Mouse (Mus musculus) stomach, embryonic 14.5 days (tissue): ENCODE measurements at regions not wholly inside any gene's neighbourhood (a gene's known extent, or its start where the extent isn't known, plus 50 kb on each side); places are given as distances from the start of the nearest gene placed in this dataset.

Experiments used
- ATAC-seq: fragments of 200-750 bp; cut with Nextera tagmentation; 2 replicates; pipeline ENCODE4 v1.8.0; 2017; ENCODE audit warnings: low read depth, moderate TSS enrichment; ENCODE audit not compliant: insufficient number of reproducible peaks, insufficient read depth, low FRiP score
- H3K27ac ChIP-seq: fragments of 300-500 bp; sonication (generic); 2 replicates; pipeline ENCODE4 v1.5.1; 2014; ENCODE audit warnings: mild to moderate bottlenecking, low read length, moderate library complexity, mixed read lengths
- H3K27me3 ChIP-seq: fragments of 300-500 bp; sonication (generic); 2 replicates; pipeline ENCODE4 v1.6.1; 2014; ENCODE audit warnings: low read length, control low read depth, mixed read lengths; ENCODE audit not compliant: control insufficient read depth, insufficient read depth
- H3K36me3 ChIP-seq: fragments of 300-500 bp; sonication (generic); 2 replicates; pipeline ENCODE4 v1.6.1; 2014; ENCODE audit warnings: mild to moderate bottlenecking, control low read depth, low read length, moderate library complexity, mixed read lengths; ENCODE audit not compliant: control insufficient read depth, insufficient read depth
- H3K4me1 ChIP-seq: fragments of 300-500 bp; sonication (generic); 2 replicates; pipeline ENCODE4 v1.6.1; 2014; ENCODE audit warnings: low read length, control low read depth, mixed read lengths; ENCODE audit not compliant: control insufficient read depth, insufficient read depth
- H3K4me2 ChIP-seq: fragments of 300-500 bp; sonication (generic); replicated peaks from 2 replicates; pipeline ENCODE4 v1.6.1; 2014; ENCODE audit warnings: low read depth, low read length, control low read depth
- H3K4me3 ChIP-seq: fragments of 300-500 bp; sonication (generic); 2 replicates; pipeline ENCODE4 v1.5.1; 2014; ENCODE audit warnings: low read depth, low read length, control low read depth
- H3K9ac ChIP-seq: fragments of 300-500 bp; sonication (generic); replicated peaks from 2 replicates; pipeline ENCODE4 v1.6.1; 2014; ENCODE audit warnings: low read depth, mild to moderate bottlenecking, control low read depth, low read length, moderate library complexity, mixed read lengths
- H3K9me3 ChIP-seq: fragments of 300-500 bp; sonication (generic); 2 replicates; pipeline ENCODE4 v1.6.1; 2016; ENCODE audit warnings: low read depth, low read length, control low read depth; ENCODE audit not compliant: control insufficient read depth
- WGBS: fragments of 180-500 bp; shearing (Covaris S2); extraction: QIAGEN DNeasy Blood & Tissue Kit; methylation state at CpG from one replicate; pipeline ENCODE4 v1.1.7; 2014; 5-methylcytosine and 5-hydroxymethylcytosine counted together

DNA sequence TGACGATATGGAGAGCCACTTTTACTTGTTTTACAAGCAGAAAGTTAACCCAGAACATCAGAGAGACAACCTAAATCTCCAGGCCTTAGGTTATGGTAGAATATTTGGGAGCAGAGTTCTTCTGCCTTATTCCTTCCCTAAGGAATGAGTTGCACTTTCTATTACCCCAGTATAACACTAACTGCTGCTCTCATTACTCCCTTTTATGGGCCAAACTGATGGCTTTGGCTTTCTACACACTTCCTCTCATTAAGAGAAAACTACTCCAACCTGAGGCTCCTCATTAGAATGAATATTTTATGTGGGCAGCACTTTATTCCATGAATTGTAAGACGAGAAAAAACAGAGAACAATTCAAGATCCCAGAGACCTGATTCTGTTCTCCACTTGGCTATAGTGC is 289.0 kb upstream of the Tnc start:
- H3K27me3 ChIP-seq = no peaks in the 10 kb centered on the region
- no peaks in the 10 kb centered on the region for H3K36me3 ChIP-seq
- ATAC-seq = no peak
- no peak overlapping the region for H3K4me2 ChIP-seq
- no peak overlapping the region for H3K4me3 ChIP-seq
- H3K27ac ChIP-seq = no peak overlapping the region
- WGBS = 74% methylated on average over 2 of the region's 2 CpGs
- H3K9me3 ChIP-seq = no peaks in the 10 kb centered on the region
- no peak overlapping the region for H3K9ac ChIP-seq
- H3K4me1 ChIP-seq = no peaks in the 10 kb centered on the region

DNA sequence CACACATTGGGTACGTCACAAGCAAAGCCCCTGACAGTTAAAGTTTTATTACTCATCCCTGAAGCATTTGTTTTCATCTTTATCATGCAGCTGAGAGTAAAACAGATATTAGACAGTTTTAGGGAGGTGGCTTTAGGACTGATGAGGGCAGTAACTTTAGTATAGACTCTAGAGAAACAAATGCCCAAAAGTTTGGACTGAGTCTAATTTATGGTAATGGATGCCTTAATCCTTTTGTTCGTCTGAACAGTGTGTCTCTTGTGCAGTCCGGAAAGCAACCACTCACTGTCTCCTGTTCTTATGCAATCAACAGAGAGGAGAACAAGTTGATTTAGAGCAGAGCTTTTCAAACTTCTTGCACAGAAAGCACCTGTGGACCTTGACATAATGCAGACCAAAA is 283.4 kb upstream of the Tnc start:
- Histone ChIP-seq H3K9me3 (no peaks in the 10 kb centered on the region), H3K27me3 (no peaks in the 10 kb centered on the region), H3K4me1 (no peaks in the 10 kb centered on the region), H3K36me3 (no peaks in the 10 kb centered on the region), H3K4me2 (no peak overlapping the region), H3K4me3 (no peak overlapping the region), H3K27ac (no peak overlapping the region), H3K9ac (no peak overlapping the region)
- peak; percentile 67; the same call in 1 of the 2 replicates for ATAC-seq
- WGBS = 29% methylated on average over 3 of the region's 3 CpGs

DNA sequence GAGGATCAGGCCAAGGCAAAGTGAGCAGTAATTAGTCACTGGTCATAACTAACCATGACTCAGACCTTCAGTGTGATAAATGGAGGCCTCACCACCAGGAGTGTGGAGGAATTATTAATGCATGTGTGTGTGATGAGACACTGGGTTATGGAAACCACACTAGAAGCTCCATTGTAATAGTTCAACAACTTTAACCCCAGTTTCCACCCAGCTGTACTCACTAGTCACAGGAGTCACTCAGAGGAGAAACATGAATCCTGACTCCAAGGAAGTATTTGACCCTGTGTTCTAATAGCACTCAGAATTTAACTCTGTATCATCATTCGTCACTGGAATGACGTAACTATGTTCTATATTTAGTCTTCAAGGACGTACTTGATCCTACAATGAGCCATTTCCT is 277.6 kb upstream of the Tnc start:
- Histone ChIP-seq H3K27ac (no peak overlapping the region), H3K27me3 (no peaks in the 10 kb centered on the region), H3K9me3 (no peaks in the 10 kb centered on the region), H3K4me2 (no peak overlapping the region), H3K36me3 (no peaks in the 10 kb centered on the region), H3K4me3 (no peak overlapping the region), H3K4me1 (no peaks in the 10 kb centered on the region), H3K9ac (no peak overlapping the region)
- ATAC-seq = no peak
- 37% methylated on average over 3 of the region's 3 CpGs for WGBS

DNA sequence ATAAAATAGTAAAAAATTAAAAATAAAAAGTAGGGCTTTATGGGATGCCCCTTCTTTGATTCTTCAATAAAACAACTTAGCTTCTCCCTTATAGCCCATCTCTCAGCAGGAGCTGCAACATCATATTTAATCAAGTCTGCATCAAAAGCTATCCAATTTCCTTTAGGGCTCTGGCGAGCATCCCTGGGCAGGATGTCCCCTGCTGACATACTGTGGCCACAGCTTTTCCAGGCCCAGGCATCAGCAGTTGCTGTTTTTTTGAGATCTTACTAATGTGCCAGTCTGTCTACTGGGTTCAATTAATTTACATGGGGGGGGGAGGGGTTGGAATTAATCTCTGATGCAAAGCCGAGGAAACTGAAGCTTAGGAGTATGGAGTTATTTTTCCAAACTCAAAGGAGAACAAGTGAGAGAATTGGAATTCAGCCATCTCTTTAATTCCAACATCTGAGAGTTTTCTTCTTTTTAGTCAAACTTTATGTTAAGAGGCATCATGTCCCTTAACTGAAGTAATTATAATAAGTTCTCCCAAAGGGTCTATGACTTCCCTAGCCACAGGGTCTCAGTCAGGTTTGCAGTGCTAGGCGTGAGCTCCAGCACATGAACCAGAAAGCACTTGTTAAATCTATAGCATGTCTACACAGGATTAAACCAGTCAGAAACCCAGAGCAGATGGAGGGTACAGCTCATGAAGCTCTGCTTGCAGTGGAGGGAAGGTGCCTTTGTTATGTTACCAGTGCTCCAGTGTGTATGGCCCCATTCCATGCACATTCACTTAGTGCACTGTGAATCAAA is 269.9 kb upstream of the Tnc start:
- Histone ChIP-seq H3K27ac (no peak overlapping the region), H3K27me3 (no peaks in the 10 kb centered on the region), H3K4me2 (no peak overlapping the region), H3K4me1 (no peaks in the 10 kb centered on the region), H3K9me3 (no peaks in the 10 kb centered on the region), H3K4me3 (no peak overlapping the region), H3K36me3 (no peaks in the 10 kb centered on the region), H3K9ac (no peak overlapping the region)
- 77% methylated on average over 3 of the region's 3 CpGs for WGBS
- ATAC-seq = no peak

DNA sequence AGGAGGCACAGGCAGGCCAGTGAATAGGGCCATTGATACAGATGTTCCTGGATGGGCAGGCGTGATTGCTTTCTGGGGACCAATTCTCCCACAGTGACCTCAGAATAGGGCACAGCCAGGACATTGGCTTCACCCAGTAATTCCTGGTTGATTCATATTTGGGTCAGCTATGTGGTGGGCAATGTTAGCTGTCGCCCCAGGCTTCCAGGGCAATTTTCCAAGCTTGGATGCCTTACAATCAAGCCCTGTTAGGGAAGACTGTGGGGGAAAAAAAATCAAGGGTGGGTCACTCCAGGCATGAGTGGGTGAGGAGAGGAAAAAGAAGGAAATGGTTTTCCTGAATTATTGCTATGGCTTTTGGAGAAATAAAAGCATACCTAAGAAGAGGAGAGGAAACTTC is 250.1 kb upstream of the Tnc start:
- 86% methylated on average over 2 of the region's 2 CpGs for WGBS
- Histone ChIP-seq H3K4me2 (no peak overlapping the region), H3K9ac (no peak overlapping the region), H3K27me3 (no peaks in the 10 kb centered on the region), H3K9me3 (no peaks in the 10 kb centered on the region), H3K27ac (no peak overlapping the region), H3K36me3 (no peaks in the 10 kb centered on the region), H3K4me3 (no peak overlapping the region), H3K4me1 (no peaks in the 10 kb centered on the region)
- no peak for ATAC-seq

DNA sequence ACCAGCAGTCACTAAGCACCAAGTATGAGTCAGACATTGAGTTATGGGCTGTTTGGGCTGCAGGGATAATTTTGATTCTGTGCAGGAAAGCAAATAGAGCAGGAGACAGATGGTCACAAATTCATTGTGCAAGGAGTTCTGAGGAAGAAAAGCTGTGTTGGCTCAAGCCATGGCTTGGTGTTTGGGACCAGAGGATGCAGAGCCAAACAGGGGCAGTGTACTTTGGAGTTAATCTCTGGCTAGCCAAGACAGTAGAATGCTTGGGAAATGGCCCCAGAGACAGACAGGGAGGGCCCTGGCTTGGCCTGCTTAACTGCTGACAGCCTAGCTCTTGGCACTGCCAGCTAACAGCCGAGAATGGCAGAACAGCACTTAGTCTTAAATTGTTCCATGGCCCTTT is 235.7 kb upstream of the Tnc start:
- Histone ChIP-seq H3K27me3 (no peaks in the 10 kb centered on the region), H3K9me3 (no peaks in the 10 kb centered on the region), H3K4me3 (no peak overlapping the region), H3K9ac (no peak overlapping the region), H3K27ac (no peak overlapping the region), H3K4me1 (no peaks in the 10 kb centered on the region), H3K4me2 (no peak overlapping the region), H3K36me3 (no peaks in the 10 kb centered on the region)
- 71% methylated on average over 1 of the region's 1 CpGs for WGBS
- no peak for ATAC-seq

DNA sequence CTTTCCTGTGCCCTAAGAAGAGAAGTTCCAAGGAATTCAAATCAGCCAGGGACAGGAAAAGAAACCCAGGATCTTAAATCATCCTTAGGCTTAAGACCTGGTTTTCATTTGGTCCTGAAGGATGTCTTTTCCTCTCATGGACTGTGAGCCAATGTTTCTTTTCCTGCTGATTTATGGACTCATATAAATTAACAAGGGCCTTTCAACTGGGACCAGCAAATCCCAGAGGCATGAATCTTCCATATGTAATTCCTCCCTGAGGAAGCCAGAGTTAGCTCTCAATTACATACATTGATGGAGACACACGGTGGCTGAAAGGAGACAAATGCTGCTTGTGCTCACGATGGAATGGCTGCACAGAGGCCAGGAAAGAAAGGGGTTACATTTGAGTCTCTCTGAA is 230.2 kb upstream of the Tnc start:
- Histone ChIP-seq H3K27ac (no peak overlapping the region), H3K4me1 (no peaks in the 10 kb centered on the region), H3K36me3 (no peaks in the 10 kb centered on the region), H3K4me3 (no peak overlapping the region), H3K9ac (no peak overlapping the region), H3K4me2 (no peak overlapping the region), H3K9me3 (no peaks in the 10 kb centered on the region), H3K27me3 (no peaks in the 10 kb centered on the region)
- WGBS = 25% methylated on average over 2 of the region's 2 CpGs
- ATAC-seq = no peak

DNA sequence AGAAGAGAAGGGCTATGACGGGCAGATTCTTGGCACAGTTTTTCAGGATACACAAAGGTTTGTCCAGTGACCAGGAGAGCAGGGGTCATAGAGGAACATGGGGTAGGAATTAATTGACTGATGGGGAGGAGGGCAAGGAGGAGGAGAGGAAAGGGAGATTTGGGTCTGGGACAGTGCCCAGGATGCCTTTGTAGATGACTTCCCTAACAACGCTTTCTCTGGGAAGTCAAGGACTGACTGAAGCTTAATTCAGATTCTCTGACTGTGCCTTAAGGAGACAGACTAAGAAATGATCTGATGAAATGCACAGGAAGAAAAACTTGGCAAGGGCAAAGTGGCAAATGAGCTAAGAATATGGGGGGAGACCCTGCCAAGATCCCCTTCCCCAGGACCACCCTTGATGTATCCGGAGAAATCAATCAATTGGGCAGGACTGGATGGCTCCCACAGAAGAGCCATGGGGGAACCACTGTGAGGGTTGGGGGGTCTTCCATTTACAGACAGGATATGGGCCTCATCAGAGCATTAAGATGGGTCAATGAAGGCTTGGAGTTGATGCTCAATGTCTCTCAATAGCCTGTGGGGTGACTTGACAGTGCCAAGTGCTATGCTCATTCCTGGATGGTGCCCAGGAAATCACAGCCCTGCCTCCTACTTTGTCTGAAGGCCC is 227.6 kb upstream of the Tnc start:
- Histone ChIP-seq H3K27ac (no peak overlapping the region), H3K27me3 (no peaks in the 10 kb centered on the region), H3K4me1 (peaks cover 6% of the 10 kb centered on the region; the same call in 1 of the 2 replicates), H3K4me3 (no peak overlapping the region), H3K9me3 (no peaks in the 10 kb centered on the region), H3K36me3 (no peaks in the 10 kb centered on the region), H3K4me2 (no peak overlapping the region), H3K9ac (no peak overlapping the region)
- WGBS = 85% methylated on average over 3 of the region's 3 CpGs
- no peak for ATAC-seq
